Mouse (Mus musculus) C2C12 (cell line): Measurements from ENCODE around the gene Tstd2.
A peak's percentile ranks its signal among the peaks of the same experiment; 100 is the strongest.

Source experiments
- CEBPB ChIP-seq: IDR thresholded peaks from one replicate; pipeline ENCODE4 v1.6.1; 2011; ENCODE audit warnings: low read depth, mild to moderate bottlenecking, control low read depth, moderate library complexity
- CTCF ChIP-seq: IDR thresholded peaks from one replicate; pipeline ENCODE4 v1.5.1; 2011; ENCODE audit not compliant: control insufficient read depth, insufficient read depth, insufficient read length
- FOSL1 ChIP-seq: IDR thresholded peaks from one replicate; pipeline ENCODE4 v1.8.0; 2011; ENCODE audit warnings: mild to moderate bottlenecking, low read length; ENCODE audit not compliant: poor library complexity, insufficient read depth, severe bottlenecking
- MAX ChIP-seq: IDR thresholded peaks from one replicate; pipeline ENCODE4 v1.6.1; 2011; ENCODE audit warnings: mild to moderate bottlenecking, control low read depth
- MYOD1 ChIP-seq: IDR thresholded peaks from one replicate; pipeline ENCODE4 v1.6.1; 2011; ENCODE audit warnings: low read depth; ENCODE audit not compliant: control insufficient read depth, insufficient read length
- MYOG ChIP-seq: IDR thresholded peaks from one replicate; pipeline ENCODE4 v1.6.1; 2011; ENCODE audit not compliant: control insufficient read depth, insufficient read length; ENCODE audit errors: extremely low read depth
- USF1 ChIP-seq: IDR thresholded peaks from one replicate; pipeline ENCODE4 v1.6.1; 2011; ENCODE audit warnings: low read depth, mild to moderate bottlenecking, control low read depth, moderate library complexity

DNA sequence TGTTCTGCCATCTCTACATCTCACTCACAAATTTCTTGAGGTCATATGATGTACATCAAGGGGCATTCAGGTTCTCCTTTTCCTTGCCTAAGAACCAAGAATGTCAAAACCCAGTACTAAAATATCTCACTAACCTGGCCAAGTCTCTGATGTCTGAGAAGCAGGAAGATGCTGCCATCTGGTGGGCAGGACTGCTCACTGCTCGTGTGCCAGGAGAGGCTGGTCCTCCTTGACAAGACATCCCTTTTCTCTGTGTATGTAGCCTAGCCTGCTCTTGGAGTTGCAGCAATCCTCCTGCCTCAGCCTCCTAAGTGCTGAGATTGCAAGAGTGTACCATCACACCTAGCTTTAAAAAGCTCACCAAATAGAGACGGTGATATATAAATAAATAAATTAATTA, 12.0 kb downstream of the Tstd2 start:
- TF ChIP-seq CTCF (peak; percentile 88), USF1 (no peak), MYOG (no peak), MAX (no peak), MYOD1 (no peak), FOSL1 (no peak), CEBPB (no peak)
